ENCODE assay signal across 14 mouse cellular contexts in genomic region chr4:45740779-45741365, GRCm38 (mm10). TPM values are rescaled to one million over a fixed set of nuclear protein-coding genes. Genes with fewer than 3 reads are reported as not detected.
DNase-seq lines count a peak whose midpoint lies in the region; ATAC-seq and TF ChIP-seq lines count a peak whose summit lies in the region.
"Had no signal": no experiment of that assay in that cellular context is flagged by ENCODE, and none has a peak within 500 bp of the region (broad histone marks: within the 10 kb centered on the region; RNA-seq: fewer than 3 reads in every experiment).

No protein-coding gene starts in this region.

- no peaks in the 10 kb centered on the region for H3K36me3 ChIP-seq in hindbrain, postnatal 0 days (ENCODE audit: insufficient read depth, low read length)
- H3K36me3 ChIP-seq in hindbrain, embryonic 12.5 days = no peaks in the 10 kb centered on the region
- H3K36me3 ChIP-seq: neural tube, embryonic 13.5 days had no signal

- H3K4me2 ChIP-seq in hindbrain, postnatal 0 days (ENCODE audit: low read depth, low read length) = no peak overlapping the region
- no peak overlapping the region for H3K4me2 ChIP-seq in hindbrain, embryonic 12.5 days (replicated peaks)
- H3K4me2 ChIP-seq: heart, embryonic 11.5 days; neural tube, embryonic 13.5 days had no signal

- no peak overlapping the region for H3K27ac ChIP-seq in hindbrain, postnatal 0 days
- H3K27ac ChIP-seq in hindbrain, embryonic 12.5 days = no peak overlapping the region
- H3K27ac ChIP-seq: neural tube, embryonic 13.5 days had no signal

- peak; percentile 74 for ATAC-seq in hindbrain, postnatal 0 days
- ATAC-seq in hindbrain, embryonic 12.5 days (ENCODE audit: low FRiP score) = no peak
- peak; percentile 27; the same call in 1 of the 2 replicates for ATAC-seq in cerebellum, adult (ENCODE audit: insufficient number of reproducible peaks, low FRiP score, low TSS enrichment)
- no peak for ATAC-seq in megakaryocyte-erythroid progenitor cell, adult 5-6 weeks (replicated peaks; ENCODE audit: low FRiP score, low TSS enrichment, poor library complexity, severe bottlenecking)
- ATAC-seq: intestine, embryonic 16.5 days; liver, postnatal 0 days had no signal

- H3K4me1 ChIP-seq in hindbrain, postnatal 0 days (ENCODE audit: insufficient read depth, low read length) = peaks cover 19% of the 10 kb centered on the region
- peaks cover 30% of the 10 kb centered on the region for H3K4me1 ChIP-seq in hindbrain, embryonic 12.5 days

- TF ChIP-seq CTCF in hindbrain, postnatal 0 days (IDR thresholded peaks at IDR 0.05; ENCODE audit: low read depth) = no peak

- H3K4me3 ChIP-seq in hindbrain, postnatal 0 days (ENCODE audit: low read length) = no peak overlapping the region
- no peak overlapping the region for H3K4me3 ChIP-seq in hindbrain, embryonic 12.5 days
- H3K4me3 ChIP-seq: neural tube, embryonic 13.5 days had no signal

- H3K27me3 ChIP-seq in hindbrain, postnatal 0 days (ENCODE audit: insufficient read depth, low read length) = no peaks in the 10 kb centered on the region
- peaks cover 3% of the 10 kb centered on the region; the same call in 1 of the 2 replicates for H3K27me3 ChIP-seq in hindbrain, embryonic 12.5 days

- H3K9ac ChIP-seq in hindbrain, postnatal 0 days (replicated peaks; ENCODE audit: low read length) = no peak overlapping the region
- H3K9ac ChIP-seq in hindbrain, embryonic 12.5 days = no peak overlapping the region
- H3K9ac ChIP-seq: liver, postnatal 0 days; neural tube, embryonic 13.5 days had no signal

- DNase-seq in hindbrain, postnatal 0 days (ENCODE audit: low spot score) = peak; percentile 78
- peak; percentile 55 for DNase-seq in cerebellum, adult 18-20 months
- peak; percentile 56 to 63 for DNase-seq in cerebellum, postnatal 36 days
- DNase-seq in urinary bladder, adult 2 months (ENCODE audit: low spot score) = no peak
- DNase-seq: heart, postnatal 14 days; liver, postnatal 0 days; lung, postnatal 14 days; thymus, postnatal 25 days had no signal

- no peaks in the 10 kb centered on the region for H3K9me3 ChIP-seq in hindbrain, postnatal 0 days (ENCODE audit: low read length)
- no peaks in the 10 kb centered on the region for H3K9me3 ChIP-seq in hindbrain, embryonic 12.5 days (replicated peaks)
- H3K9me3 ChIP-seq: neural tube, embryonic 13.5 days had no signal

- 61% methylated on average over 12 of the region's 12 CpGs for WGBS in hindbrain, postnatal 0 days
- 83% methylated on average over 12 of the region's 12 CpGs for WGBS in hindbrain, embryonic 12.5 days

RNA-seq across cellular contexts. Expression of gene Aldh1b1, which starts 58.0 kb away (rescaled TPM):
- total RNA-seq in hindbrain, postnatal 0 days (2014; rRNA removed) = 23.0 and 24.4 TPM in 2 replicates
- 18.8 TPM in 2 replicates for polyA plus RNA-seq in hindbrain, postnatal 0 days (2015; fragmentation: Nextera tagmentation; extraction: Ambion mirVana)
- 7.4 and 7.6 TPM in 2 replicates for polyA plus RNA-seq in hindbrain, embryonic 12.5 days (2016; fragmentation: Nextera tagmentation; extraction: Ambion mirVana)
- not detected in 2 replicates for total RNA-seq in megakaryocyte-erythroid progenitor cell, adult 5-6 weeks (2014; fragmentation: Nextera tagmentation)
- total RNA-seq in megakaryocyte-erythroid progenitor cell, adult 5-6 weeks (2017) = 0.75 and 3.8 TPM in 2 replicates
- polyA plus RNA-seq in urinary bladder, adult 2 months (2012; rRNA removed) = 22.8 and 28.5 TPM in 2 replicates

Comparison
In these comparisons a context has a peak if more than half of its experiments do, and no peak if none do; other contexts are left out.
1. ATAC-seq: peak in hindbrain, postnatal 0 days (single experiment) and cerebellum, adult (single experiment); none in hindbrain, embryonic 12.5 days (single experiment) and megakaryocyte-erythroid progenitor cell, adult 5-6 weeks (single experiment).